In the genomic region with DNA sequence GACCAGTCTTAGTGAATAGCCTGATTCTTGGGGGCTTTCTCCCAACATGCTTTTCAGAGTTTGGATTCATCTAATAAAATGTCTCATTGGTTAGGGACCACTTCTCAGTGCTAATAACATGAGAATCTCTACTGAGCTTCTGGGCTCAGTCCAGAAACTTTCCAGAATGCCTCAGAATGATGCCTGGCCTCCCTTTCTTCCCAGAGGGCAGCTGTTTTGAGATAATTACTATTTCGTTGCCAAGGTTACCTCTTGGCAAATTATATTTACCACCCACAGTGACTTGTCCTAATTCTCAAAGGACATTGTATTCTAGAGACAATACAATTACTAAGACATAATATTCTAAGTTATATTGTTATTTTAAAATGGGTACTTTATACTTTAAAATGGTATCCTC, we compare ENCODE assay signal across 18 mouse cellular contexts. TPM values are rescaled to one million over a fixed set of nuclear protein-coding genes. Genes with fewer than 3 reads are reported as not detected.
DNase-seq lines count a peak whose midpoint lies in the region.
"Not testable (repeated sequence)": the region's sequence is repeated elsewhere in the genome, so short reads cannot be mapped to it uniquely, and the experiment has no call there.
"Had no signal": no experiment of that assay in that cellular context is flagged by ENCODE, and none has a peak within 500 bp of the region (broad histone marks: within the 10 kb centered on the region; RNA-seq: fewer than 3 reads in every experiment).

No protein-coding gene starts in this region.

- intact Hi-C loops in left cerebral cortex, postnatal 4 days (cut with DNase I), result not testable (repeated sequence)

- DNase-seq in brain, adult 2 months (ENCODE audit: low read depth, low spot score), result peak; percentile 18
- DNase-seq in cerebellum, adult 11 months, result peak; percentile 22
- DNase-seq in cerebellum, adult 8-10 months, result peak; percentile 18
- peak; percentile 44 to 62 for DNase-seq in cerebellum, postnatal 10 days
- peak; percentile 10 for DNase-seq in left cerebral cortex, postnatal 4 days
- peak; percentile 79 for DNase-seq in retina, postnatal 1 day

RNA-seq across cellular contexts. Expression of a gene that starts 2.3 kb away (rescaled TPM):
- not detected for total RNA-seq in left cerebral cortex, postnatal 4 days (2021)
- total RNA-seq: adrenal gland, adult 2 months; adrenal gland, postnatal 14 days; adrenal gland, postnatal 4 days; CH12.LX; gastrocnemius, adult 18-20 months; gastrocnemius, postnatal 10 days; gastrocnemius, postnatal 36 days; granulocyte monocyte progenitor cell, adult 5-6 weeks; heart, adult 2 months; heart, postnatal 14 days; heart, postnatal 4 days; hindbrain, postnatal 0 days had no signal

Comparison
In these comparisons a context has a peak if more than half of its experiments do, and no peak if none do; other contexts are left out.
1. Peak in every context shown above with its lines: DNase-seq.
2. DNase-seq: peak in every context shown above with its lines; median percentile 79 in retina, postnatal 1 day; 53 in cerebellum, postnatal 10 days; 22 in cerebellum, adult 11 months; 18 in brain, adult 2 months; 18 in cerebellum, adult 8-10 months; 10 in left cerebral cortex, postnatal 4 days.